15 mouse cellular contexts compared by ENCODE assay signal in the genomic region with DNA sequence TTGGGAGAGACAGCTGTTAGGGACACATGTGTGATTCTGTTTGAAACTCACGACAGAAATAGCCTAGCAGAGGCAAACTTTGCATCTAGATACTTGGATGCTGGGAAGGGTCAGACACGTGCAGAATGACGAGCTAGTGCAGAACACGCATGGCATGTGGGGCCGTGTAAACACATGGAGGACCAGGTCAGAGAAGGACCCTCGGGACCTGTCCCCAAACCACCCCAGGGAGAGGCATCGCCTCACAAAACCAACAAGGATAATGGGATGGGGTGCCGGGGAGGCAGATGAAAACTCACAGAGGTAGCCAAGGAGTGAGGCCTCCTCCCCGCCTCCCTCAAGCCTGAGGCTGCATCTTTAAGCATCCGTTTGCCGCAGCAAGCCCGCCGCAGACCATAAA.
DNase-seq lines count a peak whose midpoint lies in the region; ATAC-seq and TF ChIP-seq lines count a peak whose summit lies in the region.
"Had no signal": no experiment of that assay in that cellular context is flagged by ENCODE, and none has a peak within 500 bp of the region (broad histone marks: within the 10 kb centered on the region; RNA-seq: fewer than 3 reads in every experiment).

No protein-coding gene starts in this region.

- H3K4me2 ChIP-seq in intestine, embryonic 15.5 days (replicated peaks): no peak overlapping the region
- H3K4me2 ChIP-seq: forebrain, embryonic 15.5 days; heart, embryonic 15.5 days; hindbrain, embryonic 14.5 days; liver, embryonic 12.5 days had no signal

- no peak overlapping the region for H3K9ac ChIP-seq in intestine, embryonic 15.5 days
- H3K9ac ChIP-seq: forebrain, embryonic 15.5 days; heart, embryonic 15.5 days; hindbrain, embryonic 14.5 days; liver, embryonic 12.5 days had no signal

- H3K27me3 ChIP-seq in intestine, embryonic 15.5 days (replicated peaks): no peaks in the 10 kb centered on the region
- H3K27me3 ChIP-seq in small intestine, adult 2 months (ENCODE audit: control insufficient read depth, insufficient read depth, low read length): no peaks in the 10 kb centered on the region
- H3K27me3 ChIP-seq: forebrain, embryonic 15.5 days; heart, embryonic 15.5 days; liver, embryonic 12.5 days; Patski had no signal

- TF ChIP-seq POLR2A in small intestine, adult 2 months (IDR thresholded peaks at IDR 0.05; ENCODE audit: low read depth, low read length): no peak

- no peak overlapping the region for H3K4me3 ChIP-seq in gastrocnemius, adult 2 months
- no peak overlapping the region for H3K4me3 ChIP-seq in layer of hippocampus, adult 2 months
- H3K4me3 ChIP-seq in intestine, embryonic 15.5 days (replicated peaks): no peak overlapping the region
- no peak overlapping the region for H3K4me3 ChIP-seq in small intestine, adult 2 months (ENCODE audit: low read depth, low read length)
- H3K4me3 ChIP-seq: forebrain, embryonic 15.5 days; heart, embryonic 15.5 days; liver, embryonic 12.5 days; megakaryocyte, embryonic 14.5 days had no signal

- H3K36me3 ChIP-seq in intestine, embryonic 15.5 days: no peaks in the 10 kb centered on the region
- H3K36me3 ChIP-seq in small intestine, adult 2 months (ENCODE audit: control insufficient read depth, insufficient read depth, low read length): no peaks in the 10 kb centered on the region
- H3K36me3 ChIP-seq: forebrain, embryonic 15.5 days; heart, embryonic 15.5 days; liver, embryonic 12.5 days had no signal

- peak overlapping the region; percentile 68 for H3K27ac ChIP-seq in gastrocnemius, adult 2 months
- 0 out of 2 replicates have a peak overlapping the region, but pooled peaks have one; percentile 2 for H3K27ac ChIP-seq in layer of hippocampus, adult 2 months
- peak overlapping the region; percentile 51 for H3K27ac ChIP-seq in intestine, embryonic 15.5 days
- peak overlapping the region; percentile 33 for H3K27ac ChIP-seq in small intestine, adult 2 months (ENCODE audit: insufficient read depth, low read depth, low read length)
- H3K27ac ChIP-seq: hindbrain, embryonic 14.5 days; liver, embryonic 12.5 days had no signal

- peak; percentile 48 for DNase-seq in gastrocnemius, adult 2 months
- no peak for DNase-seq in gastrocnemius, adult 8-10 months (ENCODE audit: low spot score in 2 of 2)
- DNase-seq in layer of hippocampus, adult 2 months (ENCODE audit: low spot score in 2 of 2): no peak
- DNase-seq in layer of hippocampus, adult 11-12 months (ENCODE audit: low spot score): no peak
- no peak for DNase-seq in thymus, postnatal 0 days (ENCODE audit: low spot score)
- no peak for DNase-seq in layer of hippocampus, adult 8-10 months (ENCODE audit: low spot score in 2 of 2)
- DNase-seq: kidney, adult 9 months had no signal

- intact Hi-C loops in gastrocnemius, adult 2 months (cut with DNase I): no loop called here

- no peak for TF ChIP-seq CTCF in gastrocnemius, adult 2 months (IDR thresholded peaks at IDR 0.05)
- no peak for TF ChIP-seq CTCF in layer of hippocampus, adult 2 months (conservative IDR thresholded peaks at IDR 0.05)
- no peak for TF ChIP-seq CTCF in small intestine, adult 2 months (IDR thresholded peaks at IDR 0.05; ENCODE audit: extremely low read depth, insufficient read length, insufficient replicate concordance, low read depth, low read length)

- H3K4me1 ChIP-seq in intestine, embryonic 15.5 days (replicated peaks): peaks cover 23% of the 10 kb centered on the region
- peaks cover 9% of the 10 kb centered on the region for H3K4me1 ChIP-seq in small intestine, adult 2 months (ENCODE audit: control insufficient read depth, insufficient read depth, insufficient read length, low read length)
- H3K4me1 ChIP-seq: liver, embryonic 12.5 days had no signal

- WGBS in intestine, embryonic 15.5 days: 46% methylated on average over 13 of the region's 13 CpGs
- 71% methylated on average over 13 of the region's 13 CpGs for WGBS in small intestine, adult 2 months

- no peaks in the 10 kb centered on the region for H3K9me3 ChIP-seq in intestine, embryonic 15.5 days
- H3K9me3 ChIP-seq: forebrain, embryonic 15.5 days had no signal

- peak; percentile 30 for ATAC-seq in intestine, embryonic 15.5 days
- ATAC-seq: forebrain, embryonic 15.5 days; liver, embryonic 12.5 days; Patski had no signal

Comparison
In these comparisons a context has a peak if more than half of its experiments do, and no peak if none do; other contexts are left out.
1. H3K27ac ChIP-seq: peak in every context shown above with its lines; median percentile 68 in gastrocnemius, adult 2 months; 51 in intestine, embryonic 15.5 days; 33 in small intestine, adult 2 months; 2 in layer of hippocampus, adult 2 months.